Mouse (Mus musculus) frontal cortex, adult 2 months (tissue): ENCODE measurements around the gene Dsel. TPM values are rescaled to one million over a fixed set of nuclear protein-coding genes. Genes with fewer than 3 reads are reported as not detected.

ENCODE experiments used
- DNase-seq, 2 experiments: peaks; one replicate each; pipeline ENCODE4 v3.0.0; 2022; ENCODE audit warnings: low spot score in 1 of 2; ENCODE audit errors: extremely low spot score in 1 of 2
- polyA plus RNA-seq: library from polyadenylated mRNA; depleted of rRNA; stranded (reverse); fragments of >200 nt; gene quantifications from 2 replicates; pipeline ENCODE4 v1.2.3, GENCODE M21; 2012; rRNA removed

The Dsel gene
- 5.3 and 7.6 TPM in 2 replicates for polyA plus RNA-seq

GRCm38 (mm10) chr1:111864779-111865165 lies at the start of gene Dsel:
Gene Dsel (minus strand): TSS chr1:111864918.
- DNase-seq, result peak; percentile 76 to 91

- no peak for DNase-seq
Observed at GRCm38 (mm10) chr1:111911424-111911823, 46.7 kb upstream of the Dsel start.

GRCm38 (mm10) chr1:111883336-111883735 lies 18.6 kb upstream of the Dsel start:
- DNase-seq, result no peak

GRCm38 (mm10) chr1:111875784-111876183 lies 11.1 kb upstream of the Dsel start:
- no peak for DNase-seq

DNA sequence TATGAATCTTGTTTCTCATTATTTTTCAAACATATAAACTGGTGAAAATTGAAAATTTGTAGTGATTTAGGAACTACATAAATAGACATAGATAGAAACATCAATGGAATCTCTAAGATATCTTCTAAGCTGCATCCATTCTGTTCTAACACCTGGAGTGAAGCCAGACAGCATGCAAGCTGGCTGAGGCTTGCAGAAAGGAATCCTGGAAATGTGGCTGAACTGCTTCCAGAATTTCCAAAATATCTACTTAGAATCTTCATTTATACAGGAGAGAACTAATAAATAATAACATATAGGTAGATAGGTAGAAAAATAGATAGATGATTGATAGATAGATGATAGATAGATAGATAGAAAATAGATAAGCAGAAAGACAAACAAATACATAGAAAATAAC lies 8.5 kb upstream of the Dsel start:
- no peak for DNase-seq

DNA sequence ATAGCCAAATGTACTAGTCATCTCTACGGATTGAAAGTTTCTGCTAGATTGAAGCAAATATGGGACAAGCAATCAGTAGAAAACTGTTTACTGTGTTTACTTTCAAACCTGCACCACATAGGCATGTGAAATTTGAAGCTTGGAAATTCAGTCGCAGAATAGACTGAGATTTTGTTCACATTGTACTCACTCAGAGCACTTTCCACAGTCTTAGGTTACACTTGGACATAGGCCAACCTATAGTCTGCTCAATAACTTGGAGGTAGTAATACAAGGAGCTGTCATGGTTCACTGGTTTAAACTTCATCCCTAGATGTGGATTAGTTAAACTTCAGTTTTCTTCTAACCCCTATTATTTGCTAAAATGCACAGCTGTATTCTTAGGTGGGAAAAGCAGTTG lies 749 bp upstream of the Dsel start:
- no peak for DNase-seq

- DNase-seq, result peak; percentile 64 to 84
Observed at GRCm38 (mm10) chr1:111864063-111864778, 497 bp downstream of the Dsel start.

GRCm38 (mm10) chr1:111857852-111858251 lies 6.9 kb downstream of the Dsel start:
- no peak for DNase-seq

DNA sequence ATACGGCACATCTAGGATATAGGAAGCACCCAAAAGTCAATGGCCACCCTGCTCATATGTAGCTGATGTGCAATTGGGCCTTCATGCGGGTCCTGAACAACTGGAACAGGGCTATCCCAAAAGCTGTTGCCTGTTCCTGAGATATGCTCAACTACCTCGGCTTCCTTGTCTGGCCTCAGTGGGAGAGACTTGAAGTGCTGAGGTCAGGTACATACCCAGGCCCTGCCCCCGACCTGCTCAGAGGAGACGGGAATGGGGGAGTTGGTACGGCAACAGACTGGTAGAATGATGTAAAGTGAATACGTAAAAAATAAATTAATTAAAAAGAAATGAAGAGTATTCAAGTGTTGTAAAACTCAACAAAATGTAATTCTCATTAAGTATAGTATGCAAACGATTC lies 12.3 kb downstream of the Dsel start:
- DNase-seq, result no peak

DNA sequence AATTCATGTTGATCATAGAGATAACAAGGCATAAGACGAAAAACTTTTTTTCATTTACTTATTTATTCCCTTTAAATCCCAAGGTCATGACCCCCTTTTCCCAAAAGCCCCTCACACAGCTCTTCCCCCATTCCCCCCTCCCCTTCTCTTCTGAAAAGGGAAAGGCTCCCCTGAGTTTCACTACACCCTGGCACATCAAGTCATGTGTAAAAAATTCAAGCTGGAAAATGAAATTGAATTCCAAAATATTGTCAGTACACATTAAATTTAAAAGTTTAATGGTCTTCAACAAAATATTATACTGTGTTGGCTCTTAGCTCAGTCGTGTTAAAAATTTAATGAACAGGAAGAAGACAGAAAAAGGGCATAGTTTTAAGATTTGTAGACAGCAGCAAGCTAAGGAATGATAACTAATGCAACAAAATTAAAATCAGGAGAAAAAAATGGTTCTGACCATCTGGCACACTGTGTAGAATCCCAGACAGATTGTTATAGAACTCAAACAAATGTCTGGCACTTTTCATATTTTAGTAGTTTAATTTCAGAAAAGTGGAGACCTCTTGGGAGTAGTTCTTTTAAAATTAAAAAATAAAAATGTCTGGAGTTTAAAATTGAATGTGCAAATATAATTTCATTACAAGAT lies 31.0 kb downstream of the Dsel start:
- DNase-seq, result peak in 1 of 2 experiments; percentile 29
